Comparison of ENCODE assay signal across 8 mouse cellular contexts in the genomic region with DNA sequence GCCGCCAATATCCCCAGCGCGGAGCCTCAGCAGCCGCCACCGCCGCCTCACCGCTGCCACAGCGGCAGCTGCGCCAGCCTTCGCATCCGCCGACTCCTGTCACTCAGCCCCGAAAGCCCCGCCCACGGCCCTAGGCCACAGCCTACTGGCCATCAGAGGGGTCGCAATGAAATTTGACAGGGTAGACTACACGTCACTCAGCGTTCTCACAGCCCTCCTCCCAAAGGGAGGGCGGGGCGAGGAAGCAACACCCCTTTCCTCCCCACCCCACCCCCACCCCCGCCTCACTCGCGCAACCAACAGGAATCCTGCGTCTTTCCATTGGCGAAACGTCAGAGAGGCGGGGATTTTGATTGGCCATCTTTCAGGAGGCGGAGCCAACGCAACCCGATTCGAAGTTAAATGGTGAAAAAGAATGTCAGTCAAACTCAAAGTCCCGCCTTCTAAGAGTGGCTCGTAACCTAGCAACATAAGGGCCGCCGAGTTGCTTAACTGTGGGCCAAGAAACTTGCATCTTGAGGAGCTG. TPM values are rescaled to one million over a fixed set of nuclear protein-coding genes. Genes with fewer than 3 reads are reported as not detected.
A peak's percentile ranks its signal among the peaks of the same experiment; 100 is the strongest.
DNase-seq lines count a peak whose midpoint lies in the region; ATAC-seq and TF ChIP-seq lines count a peak whose summit lies in the region.

Tpcn1 (minus strand) TSS at position 105 of the 526 bp plus-strand sequence.
Iqcd (plus strand) TSS at position 448 of the 526 bp plus-strand sequence.

- peaks cover 8% of the 10 kb centered on the region for H3K79me2 ChIP-seq in liver, adult 2 months (ENCODE audit: control insufficient read depth, insufficient read depth, low read length)
- H3K79me2 ChIP-seq in myocyte (ENCODE audit: control insufficient read depth, insufficient read depth), result peaks cover 39% of the 10 kb centered on the region

- H3K27me3 ChIP-seq in heart, embryonic 11.5 days (ENCODE audit: control insufficient read depth, insufficient read depth, low read length), result no peaks in the 10 kb centered on the region
- H3K27me3 ChIP-seq in kidney, embryonic 16.5 days (ENCODE audit: insufficient read depth, low read length), result no peaks in the 10 kb centered on the region
- H3K27me3 ChIP-seq in liver, adult 2 months (ENCODE audit: control insufficient read depth, insufficient read depth, low read length), result no peaks in the 10 kb centered on the region
- no peaks in the 10 kb centered on the region for H3K27me3 ChIP-seq in myocyte (ENCODE audit: control insufficient read depth, insufficient read depth, insufficient read length)
- H3K27me3 ChIP-seq in splenic B cell, adult 2 months (ENCODE audit: control insufficient read depth, insufficient read depth, low read length, poor library complexity, severe bottlenecking), result no peaks in the 10 kb centered on the region

- H3K27ac ChIP-seq in bone marrow macrophage, adult 2 months (ENCODE audit: insufficient read depth, low read depth, low read length), result peak within 1 kb of the TSS; percentile 60
- no peak within 1 kb of the TSS for H3K27ac ChIP-seq in embryonic fibroblast, embryonic 13.5 days (ENCODE audit: insufficient read depth, low read length)
- peak within 1 kb of the TSS; percentile 71 for H3K27ac ChIP-seq in heart, embryonic 11.5 days (ENCODE audit: low read depth, low read length)
- peak within 1 kb of the TSS; percentile 65 for H3K27ac ChIP-seq in kidney, embryonic 16.5 days (ENCODE audit: low read length)
- H3K27ac ChIP-seq in liver, adult 2 months (replicated peaks; ENCODE audit: insufficient read depth, low read depth, low read length), result peak within 1 kb of the TSS; percentile 73

- H3K4me3 ChIP-seq in bone marrow macrophage, adult 2 months (ENCODE audit: insufficient read depth, low read length), result peak within 1 kb of the TSS; percentile 77
- H3K4me3 ChIP-seq in embryonic fibroblast, embryonic 13.5 days (ENCODE audit: insufficient read depth, low read length), result peak within 1 kb of the TSS; percentile 74
- peak within 1 kb of the TSS; percentile 87 for H3K4me3 ChIP-seq in heart, embryonic 11.5 days (ENCODE audit: low read depth, low read length)
- H3K4me3 ChIP-seq in kidney, embryonic 16.5 days (ENCODE audit: low read length), result peak within 1 kb of the TSS; percentile 82
- H3K4me3 ChIP-seq in liver, adult 2 months (ENCODE audit: insufficient read depth, low read depth, low read length), result peak within 1 kb of the TSS; percentile 79
- peak within 1 kb of the TSS; percentile 89 for H3K4me3 ChIP-seq in myocyte

- H3K4me2 ChIP-seq in heart, embryonic 11.5 days, result peak within 1 kb of the TSS; percentile 97
- H3K4me2 ChIP-seq in kidney, embryonic 16.5 days (replicated peaks; ENCODE audit: low read depth, low read length), result peak within 1 kb of the TSS; percentile 93
- H3K4me2 ChIP-seq in myocyte (ENCODE audit: low read depth), result peak within 1 kb of the TSS; percentile 75

- DNase-seq in A20 (ENCODE audit: low read depth, low spot score), result peak; percentile 99
- peak; percentile 95 for DNase-seq in liver, adult 2 months (ENCODE audit: extremely low read depth, low read depth, low spot score)
- peak; percentile 100 for DNase-seq in splenic B cell, adult 2 months (ENCODE audit: low read depth, low spot score)

- TF ChIP-seq POLR2A in bone marrow macrophage, adult 2 months (IDR thresholded peaks at IDR 0.05; ENCODE audit: borderline replicate concordance, low read depth, low read length), result no peak
- peak; percentile 98 for TF ChIP-seq POLR2A in embryonic fibroblast, embryonic 13.5 days (IDR thresholded peaks at IDR 0.05; ENCODE audit: low read depth, low read length)
- peak; percentile 98 for TF ChIP-seq POLR2A in liver, adult 2 months (IDR thresholded peaks at IDR 0.05; ENCODE audit: extremely low read depth, insufficient read depth, low read length)
- TF ChIP-seq POLR2A in myocyte (IDR thresholded peaks at IDR 0.05; ENCODE audit: insufficient read length, low read depth), result peak; percentile 99

- H3ac ChIP-seq in myocyte (ENCODE audit: control insufficient read depth, insufficient read length), result peak within 1 kb of the TSS; percentile 12

- no peak for TF ChIP-seq CTCF in bone marrow macrophage, adult 2 months (IDR thresholded peaks at IDR 0.05; ENCODE audit: low read depth, low read length)
- no peak for TF ChIP-seq CTCF in embryonic fibroblast, embryonic 13.5 days (IDR thresholded peaks at IDR 0.05; ENCODE audit: borderline replicate concordance, insufficient read depth, low read length)
- no peak for TF ChIP-seq CTCF in liver, adult 2 months (IDR thresholded peaks at IDR 0.05; ENCODE audit: low read depth, low read length)

- H3K9me3 ChIP-seq in heart, embryonic 11.5 days (replicated peaks; ENCODE audit: control insufficient read depth, low read length), result no peaks in the 10 kb centered on the region
- no peaks in the 10 kb centered on the region for H3K9me3 ChIP-seq in kidney, embryonic 16.5 days (ENCODE audit: low read length)

- peaks cover 33% of the 10 kb centered on the region for H3K4me1 ChIP-seq in bone marrow macrophage, adult 2 months (ENCODE audit: control insufficient read depth, insufficient read depth, low read length)
- 0 out of 2 replicates have a peak, but pooled peaks cover 3% of the 10 kb centered on the region for H3K4me1 ChIP-seq in embryonic fibroblast, embryonic 13.5 days (ENCODE audit: control insufficient read depth, insufficient read depth, low read length)
- H3K4me1 ChIP-seq in heart, embryonic 11.5 days (ENCODE audit: control insufficient read depth, insufficient read depth, low read length), result peaks cover 20% of the 10 kb centered on the region
- H3K4me1 ChIP-seq in kidney, embryonic 16.5 days (ENCODE audit: insufficient read depth, low read length), result peaks cover 25% of the 10 kb centered on the region
- H3K4me1 ChIP-seq in liver, adult 2 months (ENCODE audit: control insufficient read depth, insufficient read depth, low read length), result peaks cover 16% of the 10 kb centered on the region

- peak within 1 kb of the TSS; percentile 83 for H3K9ac ChIP-seq in heart, embryonic 11.5 days (ENCODE audit: low read depth, low read length)
- peak within 1 kb of the TSS; percentile 86 for H3K9ac ChIP-seq in kidney, embryonic 16.5 days (replicated peaks; ENCODE audit: low read length)
- peak within 1 kb of the TSS; percentile 90 for H3K9ac ChIP-seq in liver, adult 2 months (ENCODE audit: low read depth, low read length)

- ATAC-seq in heart, embryonic 11.5 days (replicated peaks; ENCODE audit: insufficient number of reproducible peaks, low FRiP score, low TSS enrichment), result peak; percentile 97
- ATAC-seq in kidney, embryonic 16.5 days (ENCODE audit: low FRiP score, low TSS enrichment), result peak; percentile 96

- under 1% methylated on average over 35 of the region's 35 CpGs for WGBS in heart, embryonic 11.5 days (ENCODE audit: insufficient replicate concordance)
- 0% methylated on average over 35 of the region's 35 CpGs for WGBS in kidney, embryonic 16.5 days
- WGBS in liver, adult 2 months, result under 1% methylated on average over 35 of the region's 35 CpGs

- no peaks in the 10 kb centered on the region for H3K36me3 ChIP-seq in heart, embryonic 11.5 days (ENCODE audit: control insufficient read depth, insufficient read depth, low read length)
- H3K36me3 ChIP-seq in kidney, embryonic 16.5 days (ENCODE audit: insufficient read depth, low read length), result peaks cover 8% of the 10 kb centered on the region; the same call in 1 of the 2 replicates
- H3K36me3 ChIP-seq in liver, adult 2 months (ENCODE audit: control insufficient read depth, insufficient read depth, low read length), result peaks cover 10% of the 10 kb centered on the region; the same call in 1 of the 2 replicates
- peaks cover 10% of the 10 kb centered on the region for H3K36me3 ChIP-seq in myocyte (ENCODE audit: control insufficient read depth, insufficient read depth)
- no peaks in the 10 kb centered on the region; the same call in 1 of the 2 replicates for H3K36me3 ChIP-seq in splenic B cell, adult 2 months (ENCODE audit: control insufficient read depth, insufficient read depth, low read length, poor library complexity, severe bottlenecking)

TF ChIP-seq in myocyte, 11 proteins besides CTCF, POLR2A, EP300 and RAD21 (continues in another document):
- peak; percentile 52 for TF ChIP-seq TCF12 (IDR thresholded peaks at IDR 0.05; ENCODE audit: insufficient read depth, poor library complexity, severe bottlenecking)
- no peak for TF ChIP-seq CEBPB (IDR thresholded peaks at IDR 0.05; ENCODE audit: insufficient read depth, poor library complexity, severe bottlenecking)
- TF ChIP-seq USF1 (IDR thresholded peaks at IDR 0.05; ENCODE audit: low read depth), result no peak
- TF ChIP-seq E2F4 (IDR thresholded peaks at IDR 0.05; ENCODE audit: insufficient read depth), result no peak
- TF ChIP-seq POLR2AphosphoS2 (IDR thresholded peaks at IDR 0.05; ENCODE audit: insufficient read length, low read depth), result peak; percentile 98
- TF ChIP-seq MAX (IDR thresholded peaks at IDR 0.05; ENCODE audit: low read depth), result no peak
- TF ChIP-seq TCF3 (IDR thresholded peaks at IDR 0.05; ENCODE audit: insufficient read length, low read depth), result peak; percentile 90
- peak; percentile 45 to 97 (median 96) for TF ChIP-seq MYOG (IDR thresholded peaks at IDR 0.05; ENCODE audit: control insufficient read depth in 1 of 3, insufficient read depth in 1 of 3, insufficient read length in 2 of 3, low read depth in 2 of 3)
- TF ChIP-seq MYOD1 (IDR thresholded peaks at IDR 0.05; ENCODE audit: control insufficient read depth in 1 of 3, insufficient read length in 2 of 3, low read depth in 2 of 3), result peak in 2 of 3 experiments; percentile 99 to 100

RNA-seq across cellular contexts. Expression of gene Tpcn1, which starts in this region (rescaled TPM):
- 104 and 121 TPM in 2 replicates for polyA plus RNA-seq in bone marrow macrophage, adult 2 months (2012; ENCODE audit: insufficient read depth, insufficient read length, missing spikeins)
- polyA plus RNA-seq in embryonic fibroblast, embryonic 13.5 days (2011; ENCODE audit: insufficient read length, low read depth, missing spikeins), result 22.2 and 29.1 TPM in 2 replicates
- 18.1 and 19.1 TPM in 2 replicates for polyA plus RNA-seq in heart, embryonic 11.5 days (2014; fragmentation: Nextera tagmentation; extraction: Ambion mirVana)
- 30.6 and 34.1 TPM in 2 replicates for polyA plus RNA-seq in kidney, embryonic 16.5 days (2015; fragmentation: Nextera tagmentation; extraction: Ambion mirVana)
- total RNA-seq in liver, adult 2 months (2014; rRNA removed), result 7.6 and 11.5 TPM in 2 replicates
- polyA plus RNA-seq in liver, adult 2 months (2012; rRNA removed), result 51.9 and 78.1 TPM in 2 replicates
- 88.7 TPM for polyA plus RNA-seq in myocyte (2012; fragmentation: generic; extraction: Trizol)

RNA-seq across cellular contexts. Expression of gene Iqcd, which starts in this region (rescaled TPM):
- polyA plus RNA-seq in bone marrow macrophage, adult 2 months (2012; ENCODE audit: insufficient read depth, insufficient read length, missing spikeins), result 1.2 TPM in 1 of 2 replicates, not detected in the other
- polyA plus RNA-seq in embryonic fibroblast, embryonic 13.5 days (2011; ENCODE audit: insufficient read length, low read depth, missing spikeins), result 0.44 TPM in 1 of 2 replicates, not detected in the other
- polyA plus RNA-seq in heart, embryonic 11.5 days (2014; fragmentation: Nextera tagmentation; extraction: Ambion mirVana), result 0.18 and 0.54 TPM in 2 replicates
- polyA plus RNA-seq in kidney, embryonic 16.5 days (2015; fragmentation: Nextera tagmentation; extraction: Ambion mirVana), result 1.5 TPM in 2 replicates
- total RNA-seq in liver, adult 2 months (2014; rRNA removed), result 0.09 TPM in 1 of 2 replicates, not detected in the other
- polyA plus RNA-seq in liver, adult 2 months (2012; rRNA removed), result 0.15 and 0.22 TPM in 2 replicates
- 0.91 TPM for polyA plus RNA-seq in myocyte (2012; fragmentation: generic; extraction: Trizol)
